Mouse (Mus musculus) hindbrain, embryonic 10.5 days (tissue): Measurements from ENCODE around the gene Pfkfb2. TPM values are rescaled to one million over a fixed set of nuclear protein-coding genes. Genes with fewer than 3 reads are reported as not detected.

Experiments used
- DNase-seq: peaks from one replicate; pipeline ENCODE4 v3.0.0-alpha.2; 2017; ENCODE audit warnings: low spot score
- H3K27ac ChIP-seq: fragments of 300-500 bp; sonication (generic); 2 replicates; pipeline ENCODE4 v1.5.1; 2016; ENCODE audit warnings: mild to moderate bottlenecking, moderate library complexity
- H3K27me3 ChIP-seq: fragments of 300-500 bp; sonication (generic); 2 replicates; pipeline ENCODE4 v1.6.1; 2016; ENCODE audit warnings: mild to moderate bottlenecking; ENCODE audit not compliant: poor library complexity, insufficient read depth, severe bottlenecking
- H3K36me3 ChIP-seq: fragments of 300-500 bp; sonication (generic); 2 replicates; pipeline ENCODE4 v1.6.1; 2016; ENCODE audit warnings: mild to moderate bottlenecking, moderate library complexity
- H3K4me1 ChIP-seq: fragments of 300-500 bp; sonication (generic); replicated peaks from 2 replicates; pipeline ENCODE4 v1.6.1; 2016; ENCODE audit warnings: mild to moderate bottlenecking
- H3K4me3 ChIP-seq: fragments of 300-500 bp; sonication (generic); 2 replicates; pipeline ENCODE4 v1.5.1; 2016; ENCODE audit warnings: mild to moderate bottlenecking, moderate library complexity
- H3K9me3 ChIP-seq: fragments of 300-500 bp; sonication (generic); 2 replicates; pipeline ENCODE4 v1.6.1; 2016; ENCODE audit warnings: mild to moderate bottlenecking, moderate library complexity
- whole genome bisulfite sequencing: fragments of 180-500 bp; shearing (Covaris S2); methylation state at CpG from one replicate; pipeline ENCODE4 v1.1.7; 2016; 5-methylcytosine and 5-hydroxymethylcytosine counted together
- polyA plus RNA-seq: library from polyadenylated mRNA; unstranded; fragments of >200 nt; fragmentation: Nextera tagmentation; extraction: Ambion mirVana; gene quantifications from 2 replicates; pipeline ENCODE4 v1.2.1, GENCODE M21; 2016

Gene Pfkfb2
- polyA plus RNA-seq, 1 experiment from 2014 or later, result 6.7 TPM

DNA sequence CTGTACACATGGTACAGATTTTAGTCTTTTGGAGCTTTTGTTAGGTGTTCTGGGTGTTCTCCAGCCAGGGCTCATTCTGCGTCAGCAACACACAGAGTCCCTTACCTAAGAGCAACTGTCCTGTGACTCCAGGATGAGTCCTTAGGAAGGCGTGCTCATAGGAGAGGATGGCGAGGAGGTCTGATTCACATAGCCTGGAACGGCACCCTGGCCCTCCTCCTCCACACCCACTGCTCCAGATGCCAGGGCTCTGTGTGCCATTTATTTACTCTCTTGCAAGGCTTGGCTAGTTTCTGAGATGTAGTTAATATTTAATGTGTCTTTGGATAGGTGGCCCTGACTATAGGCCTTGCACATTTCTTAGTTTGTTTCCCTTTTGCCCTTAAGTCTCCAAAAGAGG is 4.6 kb upstream of the Pfkfb2 start:
- no peak overlapping the region for H3K27ac ChIP-seq
- DNase-seq, result no peak
- no peaks in the 10 kb centered on the region for H3K9me3 ChIP-seq
- no peaks in the 10 kb centered on the region for H3K27me3 ChIP-seq
- no peaks in the 10 kb centered on the region for H3K36me3 ChIP-seq
- peaks cover 16% of the 10 kb centered on the region for H3K4me1 ChIP-seq
- WGBS, result 92% methylated on average over 4 of the region's 4 CpGs
- no peak overlapping the region for H3K4me3 ChIP-seq

DNA sequence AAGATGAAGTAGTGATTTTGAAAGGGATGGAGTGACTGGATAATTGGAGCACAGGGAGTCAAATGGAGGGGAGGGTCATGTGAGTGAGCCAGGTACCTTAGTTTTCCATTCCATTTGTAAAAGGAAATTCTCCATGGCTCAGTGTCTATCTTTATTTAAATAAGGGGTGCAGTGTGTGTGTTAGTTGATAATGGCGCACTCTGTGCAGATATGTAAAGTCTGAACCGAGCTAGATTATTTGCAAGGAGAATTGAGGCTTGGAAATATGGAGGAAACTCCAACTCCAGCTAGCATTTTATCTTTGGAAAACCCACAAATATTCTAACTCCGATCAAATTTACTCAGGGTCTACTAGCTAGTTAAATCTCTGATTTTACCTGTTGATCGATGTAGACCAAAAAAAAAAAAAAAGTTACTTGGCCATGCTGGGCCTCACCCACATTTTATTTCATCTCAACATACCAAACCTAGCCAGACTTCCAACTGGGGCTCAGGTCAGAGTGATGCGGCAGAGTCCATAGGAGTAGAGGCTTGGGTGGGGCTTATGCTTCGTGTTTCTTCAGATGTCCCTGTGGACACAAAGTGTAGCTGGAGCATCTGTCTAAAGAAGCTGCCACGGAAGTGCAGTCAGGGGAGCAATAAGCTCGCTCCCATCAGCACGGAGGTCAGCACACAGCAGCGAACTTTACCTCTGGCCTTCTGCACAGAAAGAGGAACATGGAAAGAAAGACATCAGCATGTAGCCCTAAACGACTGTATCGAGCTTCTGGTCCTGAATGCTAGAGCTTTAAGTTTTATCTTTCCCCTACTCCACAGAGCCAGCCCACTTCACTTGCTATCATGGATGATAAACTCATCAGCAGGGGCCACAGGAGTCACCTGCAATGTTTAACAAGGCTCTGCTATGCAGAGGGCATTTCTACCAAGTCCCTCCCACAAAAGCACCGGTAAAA is 3.9 kb upstream of the Pfkfb2 start:
- Histone ChIP-seq H3K27ac (no peak overlapping the region), H3K4me3 (no peak overlapping the region), H3K36me3 (no peaks in the 10 kb centered on the region), H3K4me1 (peaks cover 16% of the 10 kb centered on the region), H3K9me3 (no peaks in the 10 kb centered on the region), H3K27me3 (no peaks in the 10 kb centered on the region)
- WGBS, result 89% methylated on average over 13 of the region's 13 CpGs
- DNase-seq, result no peak

DNA sequence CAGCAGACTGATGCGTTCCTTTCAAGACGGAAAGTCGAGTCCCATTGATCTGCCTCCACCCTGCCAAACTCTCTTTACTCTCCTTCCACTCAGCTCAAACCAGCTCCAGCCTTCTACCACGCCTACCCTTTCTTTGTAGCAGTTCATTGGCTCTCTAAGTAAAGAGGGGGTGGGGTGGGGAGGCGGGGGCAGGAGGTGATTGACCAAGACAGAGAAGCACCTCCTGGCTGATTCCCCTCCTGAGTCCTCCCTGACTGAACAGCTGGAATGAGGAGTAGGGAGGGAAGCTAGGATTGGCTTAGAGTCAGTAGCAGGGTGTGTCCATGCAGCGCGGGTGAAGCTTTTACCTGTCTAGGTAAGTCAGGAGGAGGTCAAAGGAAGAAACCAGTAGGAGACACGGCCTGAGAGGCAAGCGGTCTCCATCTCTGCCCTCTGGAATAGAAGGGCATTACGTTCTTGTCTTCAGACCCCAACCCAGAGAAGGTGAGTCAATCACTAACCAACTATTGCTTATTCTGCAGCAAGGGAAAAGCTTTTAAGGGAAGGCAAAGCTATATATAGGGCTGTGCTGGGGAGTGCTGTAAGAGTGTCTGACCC is 2.8 kb upstream of the Pfkfb2 start, which contains the start of gene AA986860:
TSS of gene AA986860 (plus strand) at position 236 of the 597 bp plus-strand sequence.
- H3K9me3 ChIP-seq, result no peaks in the 10 kb centered on the region
- H3K36me3 ChIP-seq, result no peaks in the 10 kb centered on the region
- no peak within 1 kb of the TSS; the same call in 1 of the 2 replicates for H3K27ac ChIP-seq
- H3K4me1 ChIP-seq, result peaks cover 10% of the 10 kb centered on the region
- H3K4me3 ChIP-seq, result peak within 1 kb of the TSS; percentile 35
- WGBS, result 5% methylated on average over 10 of the region's 10 CpGs
- peak; percentile 45 for DNase-seq
- no peaks in the 10 kb centered on the region for H3K27me3 ChIP-seq

DNA sequence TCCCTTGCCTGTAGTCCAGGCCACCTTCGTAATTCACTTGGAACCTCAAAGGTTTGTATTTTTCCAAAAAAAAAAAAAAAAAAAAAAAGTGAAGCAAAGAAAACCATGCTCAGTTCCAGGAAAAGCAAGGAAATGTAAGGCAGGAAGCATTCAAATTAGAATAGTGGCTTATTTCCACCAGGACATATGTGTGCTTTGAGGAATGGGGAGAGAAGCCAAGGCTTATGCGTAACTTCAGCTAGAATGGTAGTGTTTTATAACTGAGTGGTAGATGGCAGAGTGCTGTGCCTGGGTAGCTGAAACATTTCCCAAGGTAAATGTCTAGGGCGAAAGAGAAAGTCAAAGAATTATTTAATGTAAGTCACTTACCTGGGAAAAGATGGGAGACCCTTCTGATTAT is 345 bp downstream of the Pfkfb2 start:
- H3K4me1 ChIP-seq, result peaks cover 10% of the 10 kb centered on the region
- H3K36me3 ChIP-seq, result 0 out of 2 replicates have a peak, but pooled peaks cover 6% of the 10 kb centered on the region
- no peak overlapping the region for H3K4me3 ChIP-seq
- H3K27ac ChIP-seq, result no peak overlapping the region
- H3K9me3 ChIP-seq, result no peaks in the 10 kb centered on the region
- 92% methylated on average over 3 of the region's 3 CpGs for WGBS
- no peak for DNase-seq
- no peaks in the 10 kb centered on the region for H3K27me3 ChIP-seq

DNA sequence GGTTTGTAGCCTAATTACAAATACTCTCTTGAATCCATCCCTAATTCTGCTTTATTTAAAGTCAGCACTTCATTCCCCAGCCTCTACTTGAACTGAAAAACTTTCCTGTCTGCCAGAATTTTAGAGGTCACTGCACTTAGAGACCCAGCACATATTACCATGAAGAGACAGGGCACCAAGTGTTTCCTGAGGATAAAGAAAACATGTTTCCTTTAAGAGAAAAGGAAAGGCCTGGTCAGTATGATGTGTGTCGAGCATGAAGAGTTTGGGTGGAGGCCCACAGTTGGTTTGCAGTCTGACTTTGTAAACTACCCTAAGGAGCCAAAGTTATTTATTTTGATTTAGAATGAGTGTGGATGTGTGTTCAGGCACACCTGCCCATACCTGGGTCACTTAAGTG is 983 bp downstream of the Pfkfb2 start:
- no peaks in the 10 kb centered on the region for H3K9me3 ChIP-seq
- no peak overlapping the region for H3K27ac ChIP-seq
- peaks cover 8% of the 10 kb centered on the region; the same call in 1 of the 2 replicates for H3K36me3 ChIP-seq
- no peaks in the 10 kb centered on the region for H3K27me3 ChIP-seq
- peaks cover 10% of the 10 kb centered on the region for H3K4me1 ChIP-seq
- 69% methylated on average over 1 of the region's 1 CpGs for WGBS
- H3K4me3 ChIP-seq, result no peak overlapping the region
- no peak for DNase-seq

DNA sequence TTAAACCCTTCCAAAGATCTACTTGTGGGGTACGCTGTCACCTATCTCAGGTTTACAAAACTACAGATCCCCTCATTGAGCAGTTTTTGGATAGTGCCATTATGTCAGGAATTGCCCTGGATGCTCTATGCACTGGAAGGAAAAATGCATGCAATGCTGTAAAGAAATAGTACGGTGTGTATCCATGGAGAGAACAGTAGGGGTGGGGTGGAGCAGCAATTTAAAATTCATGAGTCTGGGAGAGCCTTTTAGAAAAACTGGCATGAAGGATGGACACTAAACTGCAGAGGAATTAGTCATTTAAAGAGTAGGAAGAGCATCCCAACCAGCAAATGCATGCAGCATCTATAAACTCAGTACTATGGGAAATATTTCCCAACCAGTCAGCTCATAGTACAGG is 2.7 kb downstream of the Pfkfb2 start:
- Histone ChIP-seq H3K4me3 (no peak overlapping the region), H3K4me1 (peaks cover 2% of the 10 kb centered on the region), H3K27ac (no peak overlapping the region), H3K27me3 (no peaks in the 10 kb centered on the region), H3K36me3 (peaks cover 11% of the 10 kb centered on the region; the same call in 1 of the 2 replicates), H3K9me3 (no peaks in the 10 kb centered on the region)
- DNase-seq, result no peak
- WGBS, result 78% methylated on average over 2 of the region's 2 CpGs

DNA sequence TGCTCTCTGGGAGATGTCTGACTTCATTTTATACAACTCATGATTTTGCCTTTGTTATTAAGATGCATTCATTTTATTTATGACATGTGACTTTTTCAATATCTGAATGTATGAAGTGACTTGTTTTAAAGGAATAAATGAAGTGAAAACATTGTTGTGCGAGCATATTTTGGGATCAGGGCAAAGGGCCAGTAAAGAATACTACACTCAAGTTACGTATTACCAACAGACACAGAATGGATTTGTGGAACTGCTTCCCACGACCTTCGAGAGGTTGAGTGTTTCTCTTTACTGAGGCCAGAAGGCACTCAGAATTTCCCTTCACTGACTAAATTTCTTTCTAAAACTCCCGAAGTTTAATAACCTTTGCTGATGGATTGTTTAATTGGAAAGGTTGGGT is 4.8 kb downstream of the Pfkfb2 start:
- Histone ChIP-seq H3K27me3 (no peaks in the 10 kb centered on the region), H3K9me3 (no peaks in the 10 kb centered on the region), H3K27ac (no peak overlapping the region), H3K36me3 (peaks cover 26% of the 10 kb centered on the region), H3K4me1 (0 out of 2 replicates have a peak, but pooled peaks cover 4% of the 10 kb centered on the region), H3K4me3 (no peak overlapping the region)
- DNase-seq, result no peak
- WGBS, result 94% methylated on average over 5 of the region's 5 CpGs

DNA sequence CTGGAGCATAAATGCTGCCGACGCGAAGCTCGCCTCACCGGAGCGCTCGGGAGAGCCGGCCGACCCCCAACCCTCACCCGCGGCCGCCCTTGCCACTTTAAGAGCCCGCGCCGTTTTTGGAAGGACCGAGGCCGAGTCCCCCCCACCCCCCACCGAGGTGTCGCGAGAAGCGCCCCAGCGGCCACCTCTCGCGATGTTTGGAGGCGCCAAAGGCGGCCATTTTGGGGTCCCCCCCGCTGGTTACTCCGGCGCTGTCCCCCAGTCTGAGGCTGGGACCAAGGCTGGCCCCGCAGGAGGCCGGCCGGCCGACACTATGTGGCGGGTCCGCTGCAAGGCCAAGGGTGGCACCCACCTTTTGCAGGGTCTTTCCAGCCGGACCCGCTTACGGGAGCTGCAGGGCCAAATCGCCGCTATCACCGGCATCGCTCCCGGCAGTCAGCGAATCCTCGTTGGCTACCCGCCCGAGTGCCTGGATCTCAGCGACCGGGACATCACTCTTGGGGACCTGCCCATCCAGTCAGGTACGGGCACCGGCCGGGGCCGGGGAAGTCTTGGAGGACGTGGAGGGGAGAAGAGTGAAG is 11.7 kb downstream of the Pfkfb2 start, which contains the start of gene Yod1:
TSS of gene Yod1 (plus strand) at position 37 of the 581 bp plus-strand sequence.
- Histone ChIP-seq H3K4me3 (peak within 1 kb of the TSS; percentile 94), H3K36me3 (peaks cover 22% of the 10 kb centered on the region), H3K27me3 (peaks cover 14% of the 10 kb centered on the region), H3K9me3 (no peaks in the 10 kb centered on the region), H3K4me1 (peaks cover 39% of the 10 kb centered on the region), H3K27ac (peak within 1 kb of the TSS; percentile 97)
- WGBS, result under 1% methylated on average over 54 of the region's 54 CpGs
- peak; percentile 91 for DNase-seq

DNA sequence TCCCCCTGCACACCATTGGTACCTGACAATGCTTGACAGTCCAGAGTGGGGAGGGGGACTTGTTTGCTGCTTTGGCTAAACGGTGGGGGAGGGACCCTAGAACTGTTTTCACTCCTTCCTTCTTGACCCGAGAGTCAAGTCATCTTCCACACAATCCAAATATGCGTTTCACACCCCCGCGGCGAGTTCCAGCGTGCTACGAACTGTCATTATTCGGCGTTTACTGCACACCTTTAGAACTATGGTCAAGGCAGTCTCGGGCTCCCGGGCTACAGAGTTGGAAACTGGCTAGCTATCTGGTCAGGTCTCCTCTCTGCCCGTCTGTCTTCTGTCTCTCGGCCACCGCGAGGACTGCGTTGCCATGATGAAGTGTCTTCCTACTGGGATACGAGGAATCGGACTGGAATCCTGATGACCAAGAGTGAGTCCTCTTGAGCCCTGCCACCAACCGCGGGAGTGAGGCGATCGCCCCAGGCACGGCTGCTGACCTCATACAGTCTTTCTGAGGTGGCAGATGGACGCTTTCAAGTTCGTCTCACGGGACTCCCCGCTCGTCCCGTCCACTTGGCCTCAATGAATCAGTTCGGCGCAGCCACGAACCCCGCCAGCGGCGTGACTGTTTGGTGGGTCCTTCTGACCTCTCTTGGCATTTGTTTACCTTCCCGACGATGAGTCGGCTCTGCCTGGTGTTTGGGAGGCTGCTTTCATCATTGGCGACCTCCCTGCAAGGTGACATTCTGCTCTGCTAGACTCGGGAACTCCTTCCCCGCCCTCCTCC is 12.4 kb downstream of the Pfkfb2 start:
- WGBS, result under 1% methylated on average over 42 of the region's 42 CpGs
- peak overlapping the region; percentile 94 for H3K4me3 ChIP-seq
- peaks cover 14% of the 10 kb centered on the region for H3K27me3 ChIP-seq
- H3K27ac ChIP-seq, result peak overlapping the region; percentile 97
- H3K9me3 ChIP-seq, result no peaks in the 10 kb centered on the region
- H3K36me3 ChIP-seq, result peaks cover 22% of the 10 kb centered on the region
- H3K4me1 ChIP-seq, result peaks cover 39% of the 10 kb centered on the region
- no peak for DNase-seq

DNA sequence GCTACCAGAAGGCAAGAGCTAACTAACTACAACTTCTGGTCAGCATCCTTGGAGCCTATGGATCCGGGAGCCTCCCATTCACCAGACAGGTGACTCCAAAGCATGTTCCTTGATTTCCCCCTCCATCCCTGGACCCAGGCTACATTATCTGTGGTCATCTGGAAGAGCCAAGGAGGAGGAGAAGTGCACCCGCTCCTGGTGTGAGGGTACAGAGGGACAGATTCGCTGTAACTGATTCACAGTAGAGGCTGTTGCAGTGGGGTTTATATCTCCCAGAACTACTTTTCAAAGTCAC is 12.9 kb downstream of the Pfkfb2 start:
- under 1% methylated on average over 3 of the region's 3 CpGs for WGBS

DNA sequence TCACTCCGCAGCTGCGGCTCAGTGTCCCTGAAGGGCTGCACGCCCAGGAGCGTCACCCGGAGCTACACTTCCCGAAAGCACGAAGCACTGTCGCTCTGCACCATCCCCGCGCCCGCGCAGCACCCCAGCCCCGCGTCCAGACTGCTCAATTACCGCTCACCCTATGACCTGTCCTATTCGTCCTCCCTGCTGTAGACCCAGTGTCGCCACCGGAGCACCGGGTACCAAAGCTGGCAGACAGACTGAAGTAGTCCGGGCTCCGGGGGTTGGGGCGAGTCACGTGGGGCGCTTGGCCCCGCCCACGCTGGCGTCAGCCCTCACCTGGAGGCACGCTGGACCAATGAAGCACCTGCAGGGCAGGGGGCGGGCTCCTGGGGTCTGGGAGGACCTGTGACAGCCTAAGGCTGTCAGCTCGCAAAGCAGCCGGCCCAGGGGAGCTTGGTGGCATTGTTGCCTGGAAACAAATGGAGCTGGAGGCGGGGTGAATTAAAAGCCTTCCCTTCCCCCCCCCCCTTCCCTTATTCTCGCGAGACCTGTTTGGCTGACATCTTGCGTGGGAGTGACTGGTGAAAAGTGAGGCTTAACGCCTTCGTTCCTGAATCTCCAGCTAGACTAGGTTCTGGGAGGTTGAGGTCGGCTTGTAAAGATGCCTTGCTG is 13.4 kb downstream of the Pfkfb2 start, which contains the start of gene Gm29427:
TSS of gene Gm29427 (minus strand) at position 239 of the 657 bp plus-strand sequence.
- Histone ChIP-seq H3K27me3 (peaks cover 14% of the 10 kb centered on the region), H3K27ac (peak within 1 kb of the TSS; percentile 97), H3K4me3 (peak within 1 kb of the TSS; percentile 94), H3K9me3 (no peaks in the 10 kb centered on the region), H3K4me1 (peaks cover 39% of the 10 kb centered on the region), H3K36me3 (peaks cover 19% of the 10 kb centered on the region)
- DNase-seq, result peak; percentile 87
- under 1% methylated on average over 38 of the region's 38 CpGs for WGBS

More for the DNA sequence above, 12.9 kb downstream of the Pfkfb2 start:
- H3K4me3 ChIP-seq, result peak overlapping the region; percentile 94
- peaks cover 22% of the 10 kb centered on the region for H3K36me3 ChIP-seq
- no peak for DNase-seq
- H3K9me3 ChIP-seq, result no peaks in the 10 kb centered on the region
- peak overlapping the region; percentile 97 for H3K27ac ChIP-seq
- peaks cover 39% of the 10 kb centered on the region for H3K4me1 ChIP-seq
- H3K27me3 ChIP-seq, result peaks cover 14% of the 10 kb centered on the region

DNA sequence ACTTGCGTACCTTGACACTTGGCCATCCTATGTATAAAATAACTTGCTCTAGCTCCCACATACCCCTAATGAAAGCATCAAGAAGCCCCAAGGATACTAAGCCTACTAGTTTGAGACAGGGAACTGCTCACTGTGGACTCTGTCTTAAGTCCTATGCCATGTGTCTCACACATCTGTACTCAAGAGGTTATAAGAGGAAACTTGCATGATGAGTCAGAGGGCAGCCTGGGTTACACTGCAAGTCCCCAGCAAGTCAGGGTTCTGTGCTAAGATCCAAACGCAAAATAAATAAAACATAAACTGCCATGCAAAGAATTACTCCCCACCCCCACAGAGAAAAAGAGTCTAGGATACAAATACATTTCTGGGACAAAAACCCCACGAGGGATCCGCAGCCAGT is 15.0 kb downstream of the Pfkfb2 start:
- no peak overlapping the region for H3K27ac ChIP-seq
- H3K9me3 ChIP-seq, result no peaks in the 10 kb centered on the region
- peaks cover 6% of the 10 kb centered on the region for H3K36me3 ChIP-seq
- peaks cover 14% of the 10 kb centered on the region for H3K27me3 ChIP-seq
- H3K4me1 ChIP-seq, result peaks cover 33% of the 10 kb centered on the region
- H3K4me3 ChIP-seq, result no peak overlapping the region
- no peak for DNase-seq
- 80% methylated on average over 4 of the region's 4 CpGs for WGBS
